Mouse (Mus musculus) olfactory bulb, adult 2 months (tissue): ENCODE results near the gene Sgms1. TPM values are rescaled to one million over a fixed set of nuclear protein-coding genes. Genes with fewer than 3 reads are reported as not detected.

Experiments
- H3K27ac ChIP-seq: fragments of 200-500 bp; 2 replicates; pipeline ENCODE4 v1.5.1; 2012; ENCODE audit warnings: low read depth, low read length; ENCODE audit not compliant: insufficient read depth
- H3K4me1 ChIP-seq: fragments of 200-500 bp; 2 replicates; pipeline ENCODE4 v1.6.1; 2012; ENCODE audit warnings: low read length; ENCODE audit not compliant: control insufficient read depth, insufficient read depth
- H3K4me3 ChIP-seq: fragments of 200-500 bp; 2 replicates; pipeline ENCODE4 v1.5.1; 2012; ENCODE audit warnings: mild to moderate bottlenecking, low read depth, low read length, moderate library complexity; ENCODE audit not compliant: insufficient read depth
- CTCF ChIP-seq: fragments of 200-500 bp; IDR thresholded peaks from 2 replicates; pipeline ENCODE4 v1.5.1; 2012; ENCODE audit warnings: low read depth, mild to moderate bottlenecking, low read length, moderate library complexity; ENCODE audit not compliant: insufficient read depth
- POLR2A ChIP-seq: fragments of 200-500 bp; IDR thresholded peaks from 2 replicates; pipeline ENCODE4 v1.6.1; 2012; ENCODE audit warnings: mild to moderate bottlenecking, low read depth, low read length, moderate library complexity; ENCODE audit not compliant: insufficient read depth
- WGBS: fragments of 180-500 bp; shearing (Covaris S2); methylation state at CpG from one replicate; pipeline ENCODE4 v1.1.7; 2018; 5-methylcytosine and 5-hydroxymethylcytosine counted together
- polyA plus RNA-seq: library from polyadenylated mRNA; stranded (reverse); fragments of >200 nt; gene quantifications from 2 replicates; pipeline ENCODE4 v1.2.4, GENCODE M21; 2012; ENCODE audit warnings: low replicate concordance; ENCODE audit not compliant: missing spikeins, insufficient read depth, insufficient read length

The Sgms1 gene
- polyA plus RNA-seq, 1 experiment, result not detected

GRCm38 (mm10) chr19:32334751-32335150 is 54.8 kb downstream of the Sgms1 start:
- no peak overlapping the region for H3K27ac ChIP-seq
- no peaks in the 10 kb centered on the region for H3K4me1 ChIP-seq
- H3K4me3 ChIP-seq, result no peak overlapping the region
- TF ChIP-seq POLR2A, result no peak
- TF ChIP-seq CTCF, result no peak
- WGBS, result 91% methylated on average over 2 of the region's 2 CpGs

GRCm38 (mm10) chr19:32333544-32333943 is 56.0 kb downstream of the Sgms1 start:
- Histone ChIP-seq H3K4me3 (no peak overlapping the region), H3K27ac (no peak overlapping the region), H3K4me1 (no peaks in the 10 kb centered on the region)
- 90% methylated on average over 4 of the region's 4 CpGs for WGBS
- TF ChIP-seq CTCF, result no peak
- no peak for TF ChIP-seq POLR2A

GRCm38 (mm10) chr19:32332779-32333460 is 56.6 kb downstream of the Sgms1 start:
- 78% methylated on average over 17 of the region's 17 CpGs for WGBS
- TF ChIP-seq CTCF (no peak), POLR2A (no peak)
- Histone ChIP-seq H3K4me3 (no peak overlapping the region), H3K4me1 (no peaks in the 10 kb centered on the region), H3K27ac (no peak overlapping the region)

GRCm38 (mm10) chr19:32330231-32330630 is 59.3 kb downstream of the Sgms1 start:
- Histone ChIP-seq H3K27ac (no peak overlapping the region), H3K4me1 (no peaks in the 10 kb centered on the region), H3K4me3 (no peak overlapping the region)
- WGBS, result 87% methylated on average over 3 of the region's 3 CpGs
- TF ChIP-seq CTCF (no peak), POLR2A (no peak)

GRCm38 (mm10) chr19:32329511-32329910 is 60.0 kb downstream of the Sgms1 start:
- 98% methylated on average over 5 of the region's 5 CpGs for WGBS
- Histone ChIP-seq H3K4me3 (no peak overlapping the region), H3K4me1 (no peaks in the 10 kb centered on the region), H3K27ac (no peak overlapping the region)
- no peak for TF ChIP-seq CTCF
- no peak for TF ChIP-seq POLR2A

- Histone ChIP-seq H3K4me3 (no peak overlapping the region), H3K27ac (no peak overlapping the region), H3K4me1 (no peaks in the 10 kb centered on the region)
- TF ChIP-seq CTCF, result no peak
- no peak for TF ChIP-seq POLR2A
- 52% methylated on average over 2 of the region's 2 CpGs for WGBS
Observed at GRCm38 (mm10) chr19:32328089-32328828, 61.3 kb downstream of the Sgms1 start.

GRCm38 (mm10) chr19:32326621-32327021 is 62.9 kb downstream of the Sgms1 start:
- TF ChIP-seq CTCF (no peak), POLR2A (no peak)
- H3K4me1 ChIP-seq, result peaks cover 1% of the 10 kb centered on the region; the same call in 1 of the 2 replicates
- no peak overlapping the region for H3K27ac ChIP-seq
- H3K4me3 ChIP-seq, result no peak overlapping the region
- 70% methylated on average over 4 of the region's 4 CpGs for WGBS

- Histone ChIP-seq H3K27ac (no peak overlapping the region), H3K4me1 (peaks cover 2% of the 10 kb centered on the region; the same call in 1 of the 2 replicates), H3K4me3 (no peak overlapping the region)
- WGBS, result 96% methylated on average over 3 of the region's 3 CpGs
- TF ChIP-seq POLR2A (no peak), CTCF (no peak)
Observed at GRCm38 (mm10) chr19:32326156-32326555, 63.4 kb downstream of the Sgms1 start.

- peaks cover 2% of the 10 kb centered on the region; the same call in 1 of the 2 replicates for H3K4me1 ChIP-seq
Observed at GRCm38 (mm10) chr19:32325100-32325768, 64.3 kb downstream of the Sgms1 start.

More at GRCm38 (mm10) chr19:32325100-32325768, 64.3 kb downstream of the Sgms1 start:
- TF ChIP-seq POLR2A (no peak), CTCF (no peak)
- no peak overlapping the region for H3K4me3 ChIP-seq
- no peak overlapping the region for H3K27ac ChIP-seq
- 85% methylated on average over 10 of the region's 10 CpGs for WGBS
